Mouse (Mus musculus) cerebellum, postnatal 4 days (tissue): ENCODE results near the gene Mical2.

Experiments
- DNase-seq, 2 experiments: peaks; one replicate each; pipeline ENCODE4 v3.0.0; 2022; ENCODE audit warnings: low spot score in 2 of 2, mixed read lengths in 1 of 2

The Mical2 gene

GRCm38 (mm10) chr7:112399425-112400170 lies 173.9 kb downstream of the Mical2 start:
- no peak for DNase-seq

GRCm38 (mm10) chr7:112400175-112400574 lies 174.5 kb downstream of the Mical2 start:
- peak; percentile 74 to 85 for DNase-seq

GRCm38 (mm10) chr7:112405061-112405460 lies 179.4 kb downstream of the Mical2 start:
- DNase-seq = no peak

- DNase-seq = no peak
Observed at GRCm38 (mm10) chr7:112405578-112405977, 179.9 kb downstream of the Mical2 start.

GRCm38 (mm10) chr7:112407597-112407996 lies 181.9 kb downstream of the Mical2 start:
- no peak for DNase-seq

GRCm38 (mm10) chr7:112409991-112410390 lies 184.3 kb downstream of the Mical2 start:
- no peak for DNase-seq

GRCm38 (mm10) chr7:112413286-112413685 lies 187.6 kb downstream of the Mical2 start:
- no peak for DNase-seq

GRCm38 (mm10) chr7:112416058-112416526 lies 190.4 kb downstream of the Mical2 start:
- DNase-seq = no peak

- DNase-seq = no peak
Observed at GRCm38 (mm10) chr7:112416730-112417513, 191.3 kb downstream of the Mical2 start.

- DNase-seq = no peak
Observed at GRCm38 (mm10) chr7:112417598-112417997, 191.9 kb downstream of the Mical2 start.

GRCm38 (mm10) chr7:112423438-112423837 lies 197.8 kb downstream of the Mical2 start:
- DNase-seq = no peak

- DNase-seq = no peak
Observed at GRCm38 (mm10) chr7:112426811-112427210, 201.2 kb downstream of the Mical2 start.

GRCm38 (mm10) chr7:112427357-112428157 lies 201.9 kb downstream of the Mical2 start, which contains the start of gene Parva:
TSS of gene Parva (plus strand) at chr7:112427505.
- peak in 1 of 2 experiments; percentile 63 for DNase-seq

GRCm38 (mm10) chr7:112428158-112428535 lies 202.5 kb downstream of the Mical2 start:
- DNase-seq = peak in 1 of 2 experiments; percentile 72

- no peak for DNase-seq
Observed at GRCm38 (mm10) chr7:112439846-112440245, 214.2 kb downstream of the Mical2 start.

- peak in 1 of 2 experiments; percentile 28 for DNase-seq
Observed at GRCm38 (mm10) chr7:112444152-112444984, 218.7 kb downstream of the Mical2 start.

GRCm38 (mm10) chr7:112444985-112445367 lies 219.3 kb downstream of the Mical2 start:
- DNase-seq = no peak

- DNase-seq = no peak
Observed at GRCm38 (mm10) chr7:112446498-112446897, 220.8 kb downstream of the Mical2 start.

- no peak for DNase-seq
Observed at GRCm38 (mm10) chr7:112449954-112450700, 224.5 kb downstream of the Mical2 start.

- DNase-seq = no peak
Observed at GRCm38 (mm10) chr7:112452471-112452870, 226.8 kb downstream of the Mical2 start.
